Mouse (Mus musculus): ENCODE data around the gene Krt6a. TPM values are rescaled to one million over a fixed set of nuclear protein-coding genes. Genes with fewer than 3 reads are reported as not detected.
"Not testable (repeated sequence)": the region's sequence is repeated elsewhere in the genome, so short reads cannot be mapped to it uniquely, and the experiment has no call there.

The Krt6a gene
- polyA plus RNA-seq, 1 experiment, result not detected

DNA sequence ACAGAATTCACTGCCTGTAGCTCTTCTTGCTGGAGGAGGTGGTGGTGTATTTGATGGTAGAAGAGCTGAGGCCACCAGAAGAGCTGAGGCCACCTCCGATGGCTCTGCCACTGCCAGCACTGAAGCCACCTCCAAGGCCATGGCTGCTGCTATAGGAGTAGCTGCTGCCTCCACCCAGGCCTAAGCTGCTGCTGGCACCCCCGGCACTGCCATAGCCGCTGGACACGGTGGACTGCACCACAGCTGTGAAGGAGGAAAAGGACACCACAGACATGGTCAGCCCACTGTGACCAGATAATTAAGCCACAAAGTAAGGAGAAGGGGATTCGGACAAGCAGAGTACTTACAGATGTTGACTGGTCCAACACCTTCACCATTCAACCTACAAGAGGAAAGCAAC is 3.6 kb downstream of the Krt6a start:
- not testable (repeated sequence) for H3K27ac ChIP-seq (replicated peaks; ENCODE audit: low read depth, low read length); H3K4me1 ChIP-seq (ENCODE audit: control insufficient read depth, insufficient read depth, insufficient read length, low read length); H3K4me3 ChIP-seq (ENCODE audit: insufficient read depth, low read depth, low read length)

- Histone ChIP-seq H3K27ac (replicated peaks; ENCODE audit: low read depth, low read length) (no peak overlapping the region), H3K4me3 (ENCODE audit: insufficient read depth, low read depth, low read length) (no peak overlapping the region), H3K4me1 (ENCODE audit: control insufficient read depth, insufficient read depth, insufficient read length, low read length) (no peaks in the 10 kb centered on the region)
Measured at GRCm38 (mm10) chr15:101688161-101688560, 5.9 kb downstream of the Krt6a start.

- no peaks in the 10 kb centered on the region for H3K4me1 ChIP-seq (ENCODE audit: control insufficient read depth, insufficient read depth, insufficient read length, low read length)
- H3K27ac ChIP-seq (replicated peaks; ENCODE audit: low read depth, low read length), result no peak within 1 kb of the TSS
- H3K4me3 ChIP-seq (ENCODE audit: insufficient read depth, low read depth, low read length), result no peak within 1 kb of the TSS
Measured at GRCm38 (mm10) chr15:101680187-101680586, 13.9 kb downstream of the Krt6a start, which contains the start of gene Krt6b. Krt6b (minus strand) TSS chr15:101680287.

- Histone ChIP-seq H3K4me3 (ENCODE audit: insufficient read depth, low read depth, low read length) (no peak overlapping the region), H3K4me1 (ENCODE audit: control insufficient read depth, insufficient read depth, insufficient read length, low read length) (no peaks in the 10 kb centered on the region), H3K27ac (replicated peaks; ENCODE audit: low read depth, low read length) (no peak overlapping the region)
Measured at GRCm38 (mm10) chr15:101675978-101676377, 18.1 kb downstream of the Krt6a start.

DNA sequence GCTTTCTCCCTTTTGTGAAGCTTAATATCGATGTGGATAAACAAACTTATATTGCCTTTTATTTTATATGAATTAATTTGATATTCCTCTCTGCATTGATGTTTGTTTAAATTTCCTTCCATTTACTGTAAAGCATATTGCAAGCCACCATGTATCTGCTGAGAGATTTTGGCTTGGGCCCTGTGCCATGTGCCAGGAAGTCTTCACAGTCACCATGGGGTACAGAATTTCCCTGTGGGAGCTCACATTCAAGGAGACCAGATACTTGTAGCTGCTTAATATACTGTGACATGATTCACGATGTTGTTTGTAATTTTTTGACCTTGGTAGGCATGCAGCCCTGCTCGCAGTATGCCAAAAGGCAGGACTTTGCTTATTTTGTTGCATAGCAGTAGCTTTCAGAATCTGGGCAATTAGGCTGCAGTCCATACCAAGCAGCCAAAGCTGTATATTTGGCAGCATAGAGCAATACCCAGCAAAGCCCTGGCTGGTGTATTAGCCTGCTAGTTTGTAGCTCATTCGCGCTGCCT is 41.3 kb downstream of the Krt6a start:
- Histone ChIP-seq H3K4me1 (ENCODE audit: control insufficient read depth, insufficient read depth, insufficient read length, low read length) (no peaks in the 10 kb centered on the region), H3K4me3 (ENCODE audit: insufficient read depth, low read depth, low read length) (no peak overlapping the region), H3K27ac (replicated peaks; ENCODE audit: low read depth, low read length) (no peak overlapping the region)

DNA sequence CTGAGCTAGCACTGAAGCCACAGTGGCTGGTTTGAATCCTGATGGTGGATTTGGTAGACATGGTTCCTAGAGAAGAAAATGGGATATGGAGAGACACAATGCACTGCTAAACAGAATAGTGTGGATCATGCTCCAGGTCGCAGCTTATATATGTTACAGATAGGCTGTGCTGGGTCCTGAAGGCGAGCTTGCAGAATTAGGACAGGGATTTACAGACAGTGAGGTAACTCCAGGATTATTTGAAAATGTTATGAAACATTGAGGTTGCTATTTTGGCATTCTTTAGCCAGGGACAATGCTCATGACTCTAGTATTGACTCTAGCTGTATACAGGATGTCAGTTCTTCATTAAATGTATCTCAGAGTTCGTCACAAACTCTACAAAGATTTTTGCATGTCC is 46.8 kb downstream of the Krt6a start, which contains the start of gene Gm5478:
Gene Gm5478, minus strand, starts transcription at position 101 of the 400 bp plus-strand sequence.
- Histone ChIP-seq H3K4me3 (ENCODE audit: insufficient read depth, low read depth, low read length) (no peak within 1 kb of the TSS), H3K27ac (replicated peaks; ENCODE audit: low read depth, low read length) (no peak within 1 kb of the TSS), H3K4me1 (ENCODE audit: control insufficient read depth, insufficient read depth, insufficient read length, low read length) (no peaks in the 10 kb centered on the region)

Other genes with a start within 250 kb of the Krt6a start
- not detected in 2 replicates for gene Krt88, start 246.6 kb downstream of the Krt6a start, polyA plus RNA-seq (2012; ENCODE audit: insufficient read depth, insufficient read length, missing spikeins)
- gene Krt81, start 230.6 kb downstream of the Krt6a start, polyA plus RNA-seq (2012; ENCODE audit: insufficient read depth, insufficient read length, missing spikeins), result not detected in 2 replicates
- not detected in 2 replicates for gene Krt86, start 220.8 kb downstream of the Krt6a start, polyA plus RNA-seq (2012; ENCODE audit: insufficient read depth, insufficient read length, missing spikeins)
- not detected in 2 replicates for gene Krt83, start 202.8 kb downstream of the Krt6a start, polyA plus RNA-seq (2012; ENCODE audit: insufficient read depth, insufficient read length, missing spikeins)
- gene Gm49425, start 177.0 kb downstream of the Krt6a start, polyA plus RNA-seq (2012; ENCODE audit: insufficient read depth, insufficient read length, missing spikeins), result not detected in 2 replicates
- gene Krt84, start 161.5 kb downstream of the Krt6a start, polyA plus RNA-seq (2012; ENCODE audit: insufficient read depth, insufficient read length, missing spikeins), result not detected in 2 replicates
- not detected in 2 replicates for gene Krt82, start 143.6 kb downstream of the Krt6a start, polyA plus RNA-seq (2012; ENCODE audit: insufficient read depth, insufficient read length, missing spikeins)
- not detected in 2 replicates for gene Krt90, start 131.4 kb downstream of the Krt6a start, polyA plus RNA-seq (2012; ENCODE audit: insufficient read depth, insufficient read length, missing spikeins)
- gene Krt75, start 120.4 kb downstream of the Krt6a start, polyA plus RNA-seq (2012; ENCODE audit: insufficient read depth, insufficient read length, missing spikeins), result not detected in 2 replicates
- gene Gm5414, start 66.1 kb downstream of the Krt6a start, polyA plus RNA-seq (2012; ENCODE audit: insufficient read depth, insufficient read length, missing spikeins), result not detected in 2 replicates
- not detected in 2 replicates for gene Gm5478, start 46.9 kb downstream of the Krt6a start, polyA plus RNA-seq (2012; ENCODE audit: insufficient read depth, insufficient read length, missing spikeins)
- not detected in 2 replicates for gene Krt6b, start 14.0 kb downstream of the Krt6a start, polyA plus RNA-seq (2012; ENCODE audit: insufficient read depth, insufficient read length, missing spikeins)
- gene Krt5, start 18.6 kb upstream of the Krt6a start, polyA plus RNA-seq (2012; ENCODE audit: insufficient read depth, insufficient read length, missing spikeins), result 0.48 and 1.7 TPM in 2 replicates
- not detected in 2 replicates for gene Krt71, start 48.8 kb upstream of the Krt6a start, polyA plus RNA-seq (2012; ENCODE audit: insufficient read depth, insufficient read length, missing spikeins)
- not detected in 2 replicates for gene Krt72, start 92.2 kb upstream of the Krt6a start, polyA plus RNA-seq (2012; ENCODE audit: insufficient read depth, insufficient read length, missing spikeins)
- gene Krt73, start 108.0 kb upstream of the Krt6a start, polyA plus RNA-seq (2012; ENCODE audit: insufficient read depth, insufficient read length, missing spikeins), result not detected in 2 replicates
- gene Krt2, start 123.9 kb upstream of the Krt6a start, polyA plus RNA-seq (2012; ENCODE audit: insufficient read depth, insufficient read length, missing spikeins), result not detected in 2 replicates
- gene Krt1, start 156.5 kb upstream of the Krt6a start, polyA plus RNA-seq (2012; ENCODE audit: insufficient read depth, insufficient read length, missing spikeins), result 0.63 TPM in 1 of 2 replicates, not detected in the other
- gene Krt77, start 175.4 kb upstream of the Krt6a start, polyA plus RNA-seq (2012; ENCODE audit: insufficient read depth, insufficient read length, missing spikeins), result 1.1 and 2.2 TPM in 2 replicates
- gene Krt76, start 198.6 kb upstream of the Krt6a start, polyA plus RNA-seq (2012; ENCODE audit: insufficient read depth, insufficient read length, missing spikeins), result not detected in 2 replicates
- gene Krt4, start 230.4 kb upstream of the Krt6a start, polyA plus RNA-seq (2012; ENCODE audit: insufficient read depth, insufficient read length, missing spikeins), result not detected in 2 replicates
- gene Krt79, start 246.0 kb upstream of the Krt6a start, polyA plus RNA-seq (2012; ENCODE audit: insufficient read depth, insufficient read length, missing spikeins), result 15.1 and 19.0 TPM in 2 replicates